Mouse (Mus musculus) adipocyte (in vitro differentiated cells): Measurements from ENCODE around the gene Ptchd3.

Experiments used
- DNase-seq: peaks from one replicate; pipeline ENCODE4 v3.0.0-alpha.2; 2016; ENCODE audit warnings: low spot score

The Ptchd3 gene

DNA sequence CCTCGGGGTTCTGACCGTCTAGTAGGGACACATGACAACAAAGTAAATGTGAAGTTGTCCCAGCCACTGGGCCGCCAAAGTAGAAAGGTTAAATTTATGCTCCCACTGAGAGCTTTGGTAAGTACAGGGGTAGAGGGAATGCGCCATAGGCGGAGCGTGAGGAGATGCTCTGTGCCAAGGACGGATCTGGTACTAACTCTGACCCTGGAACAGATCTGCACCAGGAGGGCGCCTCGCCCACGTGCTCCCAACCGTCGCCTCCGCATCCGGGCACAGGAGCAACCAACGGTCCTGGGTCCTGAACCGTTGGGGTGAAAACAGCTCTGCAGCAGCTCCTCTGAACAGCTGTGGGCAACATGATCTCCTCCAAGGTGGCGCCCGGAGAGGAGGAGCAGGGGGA, at the start of gene Ptchd3:
TSS of gene Ptchd3 (plus strand) at position 301 of the 400 bp plus-strand sequence.
- no peak for DNase-seq

DNA sequence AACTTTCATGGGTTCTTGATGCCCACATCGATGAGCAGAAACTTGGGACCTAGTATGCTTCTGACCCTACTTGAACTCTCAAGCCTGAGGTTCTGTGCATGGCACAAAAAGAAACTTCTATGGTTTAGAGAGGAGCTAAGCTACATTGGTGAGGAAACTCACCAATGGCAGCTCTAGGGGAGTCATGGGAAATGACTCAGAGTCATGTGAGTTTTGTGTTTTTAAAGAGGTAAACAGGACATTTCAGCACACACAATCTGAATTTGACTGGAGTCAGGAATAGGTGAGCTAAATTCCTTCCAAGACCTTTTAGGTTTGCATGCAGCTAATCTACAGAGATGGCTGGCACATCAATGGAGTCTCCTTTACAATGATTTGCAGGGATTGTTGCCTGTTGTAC, 48.2 kb upstream of the Ptchd3 start:
- no peak for DNase-seq

DNA sequence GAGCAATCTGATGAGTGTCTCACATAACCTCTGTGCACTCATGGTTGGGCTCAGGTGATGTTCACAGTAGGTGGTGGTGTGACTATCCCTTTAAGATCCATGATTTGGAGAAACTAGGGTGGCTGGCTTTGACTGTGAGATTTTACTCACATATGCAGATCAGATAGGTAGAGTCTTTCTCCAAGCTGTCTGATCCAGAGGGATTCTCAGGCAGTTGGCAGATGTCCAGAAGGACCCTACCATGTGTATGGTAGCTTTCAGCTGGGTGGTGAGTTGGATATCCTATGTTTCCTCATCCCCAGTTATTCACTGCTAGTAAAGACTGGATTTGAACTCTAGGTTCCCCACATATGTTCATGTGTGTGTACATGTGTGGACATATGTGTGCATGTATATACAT, 42.6 kb upstream of the Ptchd3 start:
- no peak for DNase-seq

DNA sequence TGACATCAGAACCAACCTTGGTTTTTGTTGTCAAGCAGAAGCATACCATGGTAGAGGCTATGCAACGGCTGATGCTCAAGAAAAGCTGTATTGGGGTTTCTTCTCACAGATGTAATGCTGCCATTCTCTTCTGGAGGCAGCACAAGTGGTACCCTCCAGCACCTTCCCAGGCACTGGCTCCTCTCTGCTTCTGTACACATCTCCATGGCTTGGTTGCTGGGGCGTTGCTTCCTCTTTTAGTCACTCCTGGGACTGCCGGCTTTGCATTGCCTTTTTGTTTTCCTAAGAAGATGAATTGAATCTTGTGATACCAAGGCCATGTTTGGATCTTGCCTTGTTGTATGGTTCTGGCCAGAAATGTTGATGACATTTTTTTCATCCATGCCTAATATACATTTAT, 40.5 kb upstream of the Ptchd3 start:
- DNase-seq: no peak

DNA sequence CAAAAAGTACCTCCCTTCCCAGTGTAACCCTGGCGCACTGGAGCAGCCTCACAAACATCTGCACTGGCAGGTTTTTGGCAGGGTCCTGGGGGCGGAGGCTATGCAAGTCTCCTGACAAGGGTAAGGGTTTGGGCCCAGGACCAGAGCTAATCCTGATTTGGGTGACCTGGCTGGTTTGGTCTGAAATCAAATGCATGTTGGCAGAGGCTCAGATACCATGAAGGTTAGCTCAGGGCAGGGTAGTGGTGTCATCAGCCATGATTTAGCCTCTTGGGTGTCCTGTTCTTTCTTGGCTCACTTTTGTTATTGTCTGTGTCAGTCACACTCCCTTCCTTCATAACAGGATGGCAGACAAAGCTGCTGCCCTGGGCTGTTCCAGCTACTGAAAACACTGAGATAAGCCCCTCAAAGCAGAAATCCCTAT, 39.4 kb upstream of the Ptchd3 start:
- DNase-seq: peak; percentile 86

DNA sequence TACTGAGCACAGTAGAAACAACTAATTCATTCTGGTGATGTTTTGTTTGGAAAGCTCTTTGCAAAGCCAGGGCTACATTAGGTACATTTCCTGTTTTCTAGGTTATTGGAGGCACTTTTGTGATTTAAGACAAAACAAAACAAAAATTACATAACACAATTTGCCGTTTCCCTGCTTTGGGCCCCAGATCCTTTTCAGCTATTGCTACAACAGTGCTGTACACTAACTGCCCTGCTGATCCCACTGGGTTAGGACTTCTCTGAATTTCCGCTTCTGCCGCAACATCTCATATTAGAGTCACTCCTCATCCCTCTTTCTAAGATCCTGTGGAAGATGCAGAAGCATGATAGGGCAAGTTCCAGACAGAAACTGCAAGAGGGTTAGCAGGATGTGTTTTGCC, 38.6 kb upstream of the Ptchd3 start:
- DNase-seq: peak; percentile 51

DNA sequence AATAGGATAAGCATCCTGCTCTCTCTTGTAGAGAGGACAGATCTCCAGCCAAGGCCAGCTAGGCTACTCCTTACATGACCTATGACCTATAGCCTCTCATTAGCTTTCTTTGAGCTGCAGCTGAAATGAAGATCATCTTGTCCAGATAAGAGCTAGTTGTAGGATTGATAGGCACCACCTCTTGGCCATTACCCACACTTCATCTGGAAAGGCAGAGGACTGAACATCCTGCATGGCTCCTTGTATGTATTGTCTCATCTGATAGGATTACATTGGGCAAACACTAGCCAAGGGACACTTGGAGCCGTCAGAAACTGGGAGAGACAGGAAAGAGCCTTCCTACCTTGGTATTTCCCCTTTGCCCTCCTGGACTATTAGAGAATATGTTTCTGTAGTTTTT, 38.1 kb upstream of the Ptchd3 start:
- no peak for DNase-seq

DNA sequence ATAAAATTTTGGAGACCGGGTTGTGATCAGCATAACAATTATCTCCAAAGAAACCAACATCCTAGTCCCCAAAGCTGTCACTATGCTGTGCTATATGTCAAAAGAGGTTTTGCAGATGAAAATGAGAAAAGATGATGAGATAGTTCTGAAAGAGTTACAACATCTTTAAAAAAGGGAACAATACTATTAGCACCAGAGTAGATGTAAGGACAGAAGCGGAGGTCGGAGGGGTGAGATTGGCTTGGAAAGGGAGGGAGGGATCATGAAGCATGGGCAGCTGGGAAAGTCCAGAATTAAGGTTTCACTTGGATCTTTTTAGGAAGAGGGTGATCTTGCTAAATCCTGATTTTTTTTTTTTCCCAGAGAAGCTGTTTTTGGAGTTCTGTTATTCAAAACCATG, 36.5 kb upstream of the Ptchd3 start:
- no peak for DNase-seq

DNA sequence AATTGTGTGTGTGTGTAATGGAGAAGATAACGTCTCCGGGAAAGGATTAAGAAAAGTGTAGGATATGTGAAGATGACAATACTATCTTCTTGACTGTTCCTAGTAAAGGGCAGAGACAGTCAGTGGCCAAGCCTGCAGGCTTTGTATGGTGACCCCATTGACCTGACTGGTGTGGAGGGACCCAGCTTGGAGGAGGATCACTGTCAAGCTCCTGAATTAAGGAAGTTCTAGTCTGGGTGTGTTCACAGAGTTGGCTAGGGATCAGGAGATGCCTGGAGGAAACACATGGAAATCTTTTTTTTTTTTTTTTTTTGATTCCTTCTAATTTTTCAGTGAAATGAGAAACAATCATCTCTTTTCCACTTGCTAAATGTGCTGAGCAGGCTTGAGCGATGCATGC, 35.9 kb upstream of the Ptchd3 start:
- no peak for DNase-seq

DNA sequence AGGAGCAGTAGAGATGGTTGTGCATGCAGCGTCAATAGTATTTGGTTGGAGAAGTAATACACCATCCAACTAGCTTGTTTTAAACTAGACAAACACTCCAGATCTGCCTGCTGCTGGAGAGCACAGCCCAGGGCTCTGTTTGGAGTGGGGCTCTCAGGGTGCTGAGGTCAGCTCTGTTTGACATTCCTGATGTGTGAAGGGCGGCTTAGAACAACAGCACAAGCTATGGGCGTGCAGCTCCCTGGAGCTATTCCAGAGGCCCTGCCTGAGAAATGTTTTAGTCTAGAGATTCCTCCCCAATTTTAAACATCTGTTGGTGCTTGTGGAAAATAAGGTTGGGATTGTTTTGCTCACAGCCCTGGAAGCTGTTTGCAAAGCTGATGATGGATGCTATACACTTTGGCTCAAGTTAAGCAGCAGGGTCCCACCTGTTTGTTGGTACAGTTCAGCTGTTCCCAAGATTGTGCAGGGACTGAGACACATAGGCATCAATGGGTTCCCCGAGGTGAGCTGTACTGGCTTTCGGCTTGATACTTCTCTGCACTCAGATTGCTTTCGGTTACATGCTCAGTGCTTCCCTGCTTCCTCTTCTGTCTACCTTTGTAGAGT, 35.4 kb upstream of the Ptchd3 start:
- peak; percentile 47 for DNase-seq

DNA sequence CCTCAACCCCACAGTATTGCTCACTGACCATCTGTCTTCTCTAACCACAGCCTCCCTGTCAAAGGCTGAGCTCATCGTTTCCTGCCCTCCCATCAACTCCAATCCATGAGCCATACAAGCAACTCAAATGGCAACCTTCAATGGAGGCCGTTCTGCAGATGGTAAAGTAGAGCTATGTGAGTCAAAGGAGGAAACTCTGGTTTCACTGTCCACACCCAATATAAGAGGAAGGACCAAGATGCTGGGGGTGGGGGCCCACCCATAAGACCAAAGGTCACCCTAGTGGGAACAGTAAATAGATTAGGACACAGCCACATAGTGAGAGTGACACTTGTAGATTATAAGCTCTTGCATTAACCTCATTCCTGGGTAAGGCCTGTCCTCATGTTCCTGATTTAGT, 34.1 kb upstream of the Ptchd3 start:
- no peak for DNase-seq

DNA sequence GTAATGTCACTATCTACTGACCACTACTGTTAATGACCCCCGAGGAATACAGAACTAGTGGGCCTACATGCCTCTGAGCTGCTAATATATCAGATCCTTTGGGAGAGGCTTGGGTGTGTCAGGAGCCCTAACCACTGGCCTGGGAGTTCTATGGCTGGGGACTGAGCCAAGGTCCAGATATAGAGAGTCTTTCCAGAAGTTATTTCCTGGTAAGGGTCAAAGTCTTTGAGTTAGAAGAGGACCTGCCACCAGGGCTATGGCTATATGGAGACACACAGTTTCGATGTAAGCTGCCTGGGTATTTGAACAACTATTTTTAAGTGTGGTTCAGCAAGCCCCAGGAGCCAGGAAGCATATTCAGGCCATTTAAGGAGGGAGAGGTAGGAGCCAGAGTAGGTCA, 31.5 kb upstream of the Ptchd3 start:
- no peak for DNase-seq

DNA sequence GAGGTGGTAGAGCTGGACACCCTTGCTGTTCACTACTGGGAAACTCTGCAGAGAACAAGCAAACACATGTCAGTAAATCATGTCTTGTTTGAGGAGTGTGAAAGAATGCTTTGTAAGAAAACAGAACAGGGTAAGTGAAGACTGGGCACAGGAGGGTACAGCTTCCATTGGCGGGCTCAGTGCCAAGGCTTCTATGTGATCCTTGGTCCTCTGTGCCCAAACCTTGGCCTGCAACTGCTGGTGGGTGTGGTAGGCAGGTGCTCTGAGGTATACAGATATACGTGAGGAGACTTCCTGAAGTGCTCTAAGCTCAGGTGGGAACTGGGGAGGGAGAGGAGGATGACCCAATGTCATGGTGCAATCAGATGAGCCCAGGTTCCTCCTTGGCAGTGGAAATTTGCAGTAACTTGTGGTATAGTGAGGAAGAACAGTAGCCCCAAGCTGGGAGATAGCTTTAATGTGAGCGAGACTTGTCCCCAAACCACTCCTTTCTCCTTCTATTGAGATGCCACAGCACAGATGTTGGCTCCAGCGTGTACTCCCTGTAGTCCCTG, 30.2 kb upstream of the Ptchd3 start:
- DNase-seq: no peak

DNA sequence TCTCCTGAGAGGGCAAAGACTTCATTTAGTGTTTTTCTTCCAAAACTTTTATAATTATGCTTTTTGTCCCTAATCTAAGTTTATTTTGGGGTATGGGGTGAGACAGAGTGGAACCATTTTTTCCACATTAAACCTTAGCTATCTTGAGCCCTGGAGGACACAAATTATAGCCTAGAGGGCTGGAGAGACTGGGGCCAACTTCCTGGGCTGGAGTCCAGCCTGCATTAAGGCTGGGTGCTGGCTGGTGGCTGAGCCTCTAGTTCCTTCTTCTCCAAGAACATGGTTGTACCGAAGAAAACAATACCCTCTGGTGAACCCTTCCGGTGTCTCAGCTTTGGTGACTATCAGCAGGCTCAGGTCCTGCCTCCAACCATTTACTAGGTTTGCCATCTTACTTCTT, 27.3 kb upstream of the Ptchd3 start:
- peak; percentile 26 for DNase-seq

DNA sequence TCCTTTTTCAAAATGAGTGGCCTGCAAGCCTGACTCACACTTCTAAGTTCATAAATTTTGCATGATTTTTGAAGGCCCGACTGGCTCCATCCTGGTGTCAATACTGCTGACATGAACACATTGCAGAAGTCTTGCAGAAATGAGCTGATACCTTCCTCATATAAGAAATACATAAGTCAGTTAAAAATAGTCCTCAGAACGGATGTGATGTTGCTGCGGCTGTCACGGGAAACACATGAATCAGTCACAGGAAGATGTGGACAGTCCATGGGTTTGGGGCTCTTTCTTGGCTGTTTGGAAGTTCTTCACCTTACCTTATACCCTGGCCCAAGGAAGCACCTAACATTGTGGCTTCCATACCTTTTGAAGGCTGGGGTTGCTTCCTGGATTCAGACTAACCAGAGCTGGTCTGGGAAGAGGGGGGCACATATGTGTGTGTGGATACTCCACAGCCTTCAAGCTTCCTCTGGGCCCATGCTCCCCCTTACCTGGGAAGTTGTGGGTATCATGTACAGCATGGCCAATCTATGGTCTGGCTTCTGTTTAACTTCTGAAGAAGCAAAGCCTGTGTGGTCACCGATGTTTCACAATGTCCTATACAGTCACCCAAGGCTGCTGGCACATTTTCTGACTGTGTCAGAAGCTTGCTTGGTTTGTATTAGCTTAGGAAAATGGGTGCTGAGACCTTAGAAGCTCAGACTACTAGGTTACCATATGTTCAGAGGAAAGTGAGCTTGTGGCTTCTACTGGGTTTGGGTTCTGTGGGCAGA, 25.6 kb upstream of the Ptchd3 start:
- DNase-seq: peak; percentile 53

DNA sequence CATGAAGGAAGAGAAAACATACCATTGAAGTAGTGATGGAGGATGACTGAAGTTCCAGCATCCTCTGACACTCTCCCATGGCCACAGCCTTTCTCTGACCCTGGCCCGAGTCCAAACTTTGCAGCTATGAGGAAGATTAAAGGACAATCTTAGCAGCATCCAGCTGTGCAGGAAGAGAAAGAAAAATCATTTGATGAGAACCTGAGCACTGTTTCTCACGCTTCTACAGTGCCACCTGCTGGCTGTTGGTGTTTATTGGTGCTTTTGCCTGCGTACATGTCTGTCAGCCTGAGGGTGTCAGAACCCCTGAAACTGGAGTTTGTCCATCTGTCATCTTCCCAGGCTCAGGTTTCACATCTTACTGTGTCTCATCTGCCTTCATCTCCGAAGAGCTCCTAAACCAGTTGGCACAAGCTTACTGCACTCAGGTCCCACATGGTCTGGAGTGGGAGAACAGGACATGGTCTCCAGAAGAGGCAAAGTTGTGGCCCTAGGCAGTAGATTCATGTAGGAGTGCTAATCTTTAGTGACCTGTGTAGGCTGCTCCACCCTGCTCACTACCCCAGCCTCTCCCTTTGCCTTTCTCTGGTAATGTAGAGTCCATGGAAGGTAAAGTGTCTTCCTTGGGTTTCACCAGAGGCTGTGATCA, 21.7 kb upstream of the Ptchd3 start:
- DNase-seq: peak; percentile 92

DNA sequence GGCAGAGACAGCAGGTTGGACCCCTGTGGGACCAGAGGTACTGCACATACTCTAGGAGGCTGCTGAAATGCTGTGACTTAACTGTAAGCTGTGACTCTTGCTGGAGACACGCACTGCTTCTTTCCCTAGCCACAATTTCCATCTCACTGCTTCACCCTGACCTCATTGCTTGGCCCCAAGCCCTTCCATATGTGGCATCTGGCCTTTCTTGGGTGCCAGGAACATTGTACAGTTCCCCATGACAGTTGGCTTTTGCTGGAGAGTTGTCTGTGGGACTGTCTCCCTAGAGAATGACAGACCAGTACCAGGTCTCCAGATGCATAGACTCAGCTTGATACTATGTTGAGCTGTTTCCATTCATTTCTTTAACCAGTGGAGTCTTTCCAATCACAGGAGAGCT, 21.2 kb upstream of the Ptchd3 start:
- peak; percentile 47 for DNase-seq

DNA sequence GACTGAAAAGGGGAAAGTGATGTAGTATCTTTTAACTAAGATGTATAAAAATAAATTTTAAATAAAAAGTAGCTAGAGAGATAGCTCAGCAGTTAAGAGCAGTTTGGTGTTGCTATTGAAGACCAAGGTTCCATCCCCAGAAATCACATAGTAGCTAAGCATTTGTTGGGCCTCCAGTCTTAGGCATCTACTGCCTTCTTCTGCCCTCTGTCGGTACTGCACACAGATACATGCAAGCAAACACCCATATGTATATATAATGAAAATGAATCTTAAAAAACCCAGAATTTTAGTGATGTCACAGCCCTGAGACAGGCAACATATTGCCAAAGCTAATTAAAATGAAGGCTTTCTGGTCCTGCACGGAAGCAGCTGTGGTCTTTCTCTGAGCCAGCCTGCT, 15.9 kb downstream of the Ptchd3 start:
- DNase-seq: no peak

DNA sequence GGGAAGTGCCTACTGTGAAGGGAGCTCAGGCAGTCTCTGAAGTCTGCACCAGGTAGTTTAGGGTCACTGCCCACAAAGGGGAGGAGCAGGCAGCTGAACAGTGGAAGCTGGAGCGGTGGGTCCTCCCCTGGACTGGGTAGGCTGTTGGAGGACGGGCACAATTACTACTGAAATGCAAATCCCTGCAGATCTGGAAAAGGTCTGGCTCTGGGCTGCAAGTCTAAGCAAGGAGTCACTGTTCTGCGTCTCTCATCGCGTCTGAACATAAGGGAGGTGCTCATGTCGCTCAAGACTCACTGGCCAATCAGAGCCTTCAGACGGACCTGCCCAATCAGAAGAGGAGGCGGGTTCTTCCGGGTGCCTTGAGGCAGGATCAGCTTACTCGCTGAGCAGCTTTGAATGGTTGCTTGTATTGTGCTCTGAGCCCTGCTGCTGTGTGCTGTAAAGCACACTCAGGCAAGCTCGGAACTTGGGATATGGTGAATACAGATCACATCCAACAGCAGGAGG, 17.8 kb downstream of the Ptchd3 start:
- DNase-seq: peak; percentile 81
